Mouse (Mus musculus) gastrocnemius, postnatal 4 days (tissue): ENCODE measurements at regions not wholly inside any gene's neighbourhood (a gene's known extent, or its start where the extent isn't known, plus 50 kb on each side); places are given as distances from the start of the nearest gene placed in this dataset.
"Not testable (repeated sequence)": the region's sequence is repeated elsewhere in the genome, so short reads cannot be mapped to it uniquely, and the experiment has no call there.

ENCODE experiments used
- DNase-seq, 2 experiments: peaks; one replicate each; pipeline ENCODE4 v3.0.0; 2021 to 2022; ENCODE audit warnings: low spot score in 2 of 2, mixed read lengths in 2 of 2

- no peak for DNase-seq
Measured at GRCm38 (mm10) chr2:147989616-147990015, 57.2 kb downstream of the Foxa2 start.

- DNase-seq, result no peak
Measured at GRCm38 (mm10) chr2:147988586-147988985, 58.2 kb downstream of the Foxa2 start.

DNA sequence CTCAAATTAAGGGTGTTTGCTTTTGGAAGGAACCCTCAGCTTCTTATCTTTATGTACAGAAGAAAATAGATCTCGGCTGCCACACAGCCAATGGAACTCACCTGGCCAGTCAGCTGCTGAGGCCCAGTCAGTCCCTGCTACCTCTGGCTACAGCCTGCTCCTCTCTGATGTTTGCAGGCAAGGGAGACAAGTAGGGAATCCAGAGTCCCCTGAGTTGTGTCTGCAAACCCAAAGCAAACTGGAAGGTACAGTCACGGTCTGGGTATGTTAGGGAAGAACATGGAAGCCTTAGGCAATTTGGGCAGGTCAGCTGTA, 61.6 kb downstream of the Foxa2 start:
- no peak for DNase-seq

DNA sequence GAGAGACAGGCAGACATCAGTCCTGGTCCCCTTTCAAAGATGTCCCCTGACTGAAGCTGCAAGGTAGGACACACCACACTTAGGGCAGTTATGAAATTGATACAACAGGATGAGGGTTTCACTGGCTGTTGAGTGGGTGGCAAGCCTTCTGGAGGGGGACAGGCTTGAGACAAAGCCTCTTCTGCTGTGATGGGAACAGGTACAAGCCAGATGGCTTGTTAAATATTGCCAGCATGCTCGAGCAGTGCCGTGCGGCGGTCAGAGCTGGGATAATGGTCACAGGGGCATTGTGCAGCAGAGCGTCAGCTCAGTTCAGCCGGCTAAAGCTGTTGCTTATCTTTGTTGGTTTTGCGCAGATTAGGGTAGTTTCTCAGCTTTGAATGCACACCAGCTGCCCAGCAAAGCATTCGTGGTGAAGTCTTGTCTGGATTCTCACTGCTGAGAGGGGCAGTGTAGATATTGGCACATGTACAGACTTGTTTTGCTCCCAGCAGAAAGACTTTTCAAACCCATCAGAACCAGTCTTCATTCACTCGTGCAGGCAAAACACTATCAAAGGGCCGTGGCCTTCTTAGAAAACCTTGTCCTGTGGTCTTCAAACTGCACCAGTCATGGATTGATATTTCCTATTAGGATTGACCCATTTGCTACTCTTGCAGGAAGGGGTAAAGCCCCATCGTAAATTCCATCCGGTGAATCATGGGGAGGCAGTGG, 62.1 kb downstream of the Foxa2 start:
- DNase-seq, result no peak

DNA sequence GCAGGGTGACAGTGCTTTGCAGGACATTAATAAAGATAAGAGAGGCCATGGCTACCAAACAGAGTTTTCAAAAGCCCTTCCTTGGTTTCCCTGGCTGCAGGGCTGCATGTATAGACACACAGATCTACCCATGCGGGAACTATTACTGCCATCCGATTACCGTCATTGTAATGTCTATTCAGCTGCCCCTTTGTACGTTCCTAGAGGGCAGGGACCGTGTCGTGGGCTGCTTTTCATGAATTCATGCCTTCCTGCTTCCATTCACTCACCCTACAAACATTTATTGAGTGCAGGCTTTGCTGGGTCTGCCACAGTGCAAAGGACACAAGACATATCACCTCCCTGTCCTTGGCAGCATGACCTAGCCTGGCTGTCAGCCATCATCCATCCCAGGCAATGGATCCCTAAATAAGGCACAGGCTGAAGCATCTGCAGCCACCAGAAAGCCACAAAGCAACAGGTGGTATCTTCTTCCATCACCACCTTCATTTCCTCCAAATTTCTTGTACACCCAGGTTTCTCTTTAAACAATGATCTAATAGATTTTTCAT, 65.8 kb downstream of the Foxa2 start:
- DNase-seq, result no peak

DNA sequence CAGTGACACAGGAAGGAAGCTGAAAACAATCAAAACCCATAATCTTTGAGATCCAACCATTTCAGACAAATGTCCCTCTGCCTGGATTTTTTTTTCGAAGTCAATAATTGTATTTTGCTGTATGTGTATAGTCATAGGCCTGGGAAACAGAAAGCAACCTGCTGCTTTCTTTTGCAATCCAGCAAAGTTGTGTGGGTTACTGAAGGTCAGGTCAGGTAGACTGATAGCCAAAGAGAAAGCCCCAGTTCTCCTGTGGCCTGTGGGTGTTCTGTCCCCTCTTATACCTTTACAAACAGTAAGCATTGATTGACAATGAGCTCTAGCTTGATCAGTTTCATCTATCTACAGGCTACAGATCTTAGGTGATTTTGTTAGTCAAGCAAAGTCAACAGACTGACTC, 66.4 kb downstream of the Foxa2 start:
- DNase-seq, result no peak

DNA sequence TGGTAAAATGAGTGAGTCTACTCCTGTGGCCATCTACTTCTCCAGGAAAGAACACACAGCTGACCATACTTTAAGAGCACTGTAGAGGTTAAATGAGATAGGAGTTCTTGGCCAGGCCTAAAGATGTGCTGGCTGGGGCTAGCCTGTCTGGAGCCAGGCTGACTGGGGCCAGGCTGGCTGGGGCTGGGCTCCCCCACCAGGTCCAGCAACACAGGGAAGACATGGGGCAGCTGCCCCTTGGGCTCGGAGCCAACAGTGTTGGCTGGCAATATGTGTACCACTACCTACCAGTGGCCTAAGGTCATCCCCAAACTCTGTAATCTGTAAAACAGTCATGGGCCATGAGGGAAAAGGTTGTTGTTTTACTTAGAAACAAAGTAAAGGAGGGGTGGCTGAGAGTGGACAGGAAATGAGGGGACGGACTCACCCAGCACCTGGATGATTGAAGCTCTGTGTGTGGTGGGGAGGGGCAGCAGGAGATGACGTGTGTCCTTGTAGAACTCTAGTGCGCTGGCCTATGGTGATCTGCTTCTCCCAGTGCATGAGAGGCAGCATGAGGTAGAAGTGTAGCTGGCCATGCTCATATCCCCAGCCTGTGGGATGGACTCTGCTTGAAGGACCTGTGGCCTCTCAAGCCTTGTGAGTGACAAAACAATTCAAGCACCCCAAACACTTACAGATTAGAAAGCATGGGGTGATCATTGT, 67.0 kb downstream of the Foxa2 start:
- DNase-seq, result no peak

GRCm38 (mm10) chr2:147979001-147979400, 67.8 kb downstream of the Foxa2 start:
- no peak for DNase-seq

DNA sequence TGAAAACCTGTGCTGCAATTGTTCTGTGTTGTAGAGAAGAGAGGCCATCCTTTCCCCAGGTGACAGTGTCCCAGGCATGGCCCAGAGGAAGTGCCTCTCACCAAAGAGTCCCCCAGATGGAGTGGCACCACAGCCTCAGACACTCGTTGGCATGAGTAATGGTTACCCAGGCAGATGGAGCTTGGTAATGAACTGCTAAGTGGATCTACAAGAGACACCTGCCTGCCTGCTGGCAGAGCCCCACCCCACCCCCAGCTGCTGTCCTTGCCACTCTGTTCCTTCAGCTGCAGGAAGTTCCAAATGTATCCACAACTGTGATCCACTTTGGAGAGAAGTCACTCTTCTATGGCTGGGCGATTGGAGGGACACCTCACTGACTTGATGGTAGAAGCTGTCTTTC, 72.0 kb downstream of the Foxa2 start:
- DNase-seq, result no peak

GRCm38 (mm10) chr2:147968671-147969070, 78.1 kb downstream of the Foxa2 start:
- DNase-seq, result no peak

GRCm38 (mm10) chr2:147967829-147968529, 78.8 kb downstream of the Foxa2 start:
- no peak for DNase-seq

GRCm38 (mm10) chr2:147963284-147963683, 83.5 kb downstream of the Foxa2 start:
- DNase-seq, result not testable (repeated sequence)

GRCm38 (mm10) chr2:147961633-147962032, 85.1 kb downstream of the Foxa2 start:
- no peak for DNase-seq

DNA sequence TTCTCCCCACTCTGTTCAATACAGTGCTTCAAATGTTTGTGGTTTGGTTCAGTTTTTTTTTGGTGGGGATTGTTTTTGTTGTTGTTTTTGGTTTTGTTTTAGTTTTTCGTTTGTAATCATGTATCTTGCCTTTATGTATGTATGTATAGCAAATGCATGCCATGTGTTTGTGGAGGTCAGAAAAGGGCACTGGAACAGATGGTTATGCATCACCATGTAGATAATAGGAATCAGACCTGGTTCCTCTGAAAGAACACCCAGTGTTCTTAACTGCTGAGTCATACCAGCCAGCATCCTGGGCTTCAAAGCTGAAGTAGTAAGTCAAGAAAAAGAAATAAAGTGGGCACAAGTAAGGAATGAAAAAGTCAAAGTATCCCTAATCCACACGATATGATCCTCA, 92.6 kb downstream of the Foxa2 start:
- DNase-seq, result no peak

DNA sequence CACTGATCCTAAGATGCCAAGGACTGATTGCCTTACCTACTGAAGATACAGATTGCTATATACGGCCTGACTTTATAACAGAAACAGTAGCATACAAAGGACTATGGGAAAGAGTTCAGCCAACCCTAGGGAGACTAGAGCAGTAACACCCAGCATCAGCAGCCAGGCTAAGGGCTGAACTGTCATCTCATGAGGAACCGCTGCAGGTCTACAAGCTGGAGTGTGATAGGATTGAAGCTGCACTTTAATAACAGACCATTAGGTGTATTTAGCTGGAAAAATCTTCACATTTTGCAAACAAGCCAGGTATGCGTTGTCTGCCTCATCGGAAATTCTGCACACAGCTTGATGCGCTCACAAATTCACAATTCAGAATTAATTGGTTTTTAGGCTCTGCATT, 95.5 kb downstream of the Foxa2 start:
- no peak for DNase-seq

DNA sequence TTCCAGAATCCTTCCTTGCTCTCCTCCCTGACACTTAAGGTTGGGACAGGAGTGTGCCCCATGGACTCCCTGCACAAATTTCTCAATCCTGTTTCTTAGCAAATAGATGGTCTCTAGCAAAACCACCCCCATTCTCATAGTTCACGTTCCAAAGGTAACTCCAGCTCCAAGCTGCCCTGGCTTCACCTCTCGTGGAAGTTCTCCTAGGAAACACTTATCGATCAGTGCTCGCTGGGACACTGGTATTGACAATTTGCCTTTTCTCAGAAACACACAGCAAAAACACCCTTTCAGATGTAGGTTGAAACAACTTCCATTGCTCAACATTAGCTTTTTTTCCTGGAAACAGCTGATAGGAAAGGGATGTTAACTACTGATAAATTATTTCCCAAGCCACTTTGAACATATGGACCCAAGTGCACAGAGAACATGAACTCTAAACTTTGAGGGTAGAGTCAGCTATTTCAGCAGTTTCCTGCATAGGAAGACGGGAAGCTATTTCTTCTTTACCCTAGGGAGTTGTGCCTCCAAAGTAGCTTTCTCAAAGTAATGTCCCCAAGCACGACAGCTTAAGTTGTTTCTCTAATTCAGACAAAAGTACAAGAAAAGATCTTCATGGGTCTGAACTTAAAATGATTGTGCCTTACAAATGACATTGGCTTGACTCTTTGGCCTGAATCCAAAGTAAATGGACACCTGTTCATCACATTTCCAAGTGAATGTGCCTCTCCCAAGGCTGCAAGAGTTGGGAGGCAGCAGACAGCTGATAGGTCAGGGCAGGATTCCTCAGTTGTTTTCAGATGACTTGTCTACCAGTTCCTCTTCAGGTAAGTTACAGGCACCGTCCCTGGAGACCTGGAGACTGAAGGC, 102.4 kb downstream of the Foxa2 start:
- DNase-seq, result no peak

DNA sequence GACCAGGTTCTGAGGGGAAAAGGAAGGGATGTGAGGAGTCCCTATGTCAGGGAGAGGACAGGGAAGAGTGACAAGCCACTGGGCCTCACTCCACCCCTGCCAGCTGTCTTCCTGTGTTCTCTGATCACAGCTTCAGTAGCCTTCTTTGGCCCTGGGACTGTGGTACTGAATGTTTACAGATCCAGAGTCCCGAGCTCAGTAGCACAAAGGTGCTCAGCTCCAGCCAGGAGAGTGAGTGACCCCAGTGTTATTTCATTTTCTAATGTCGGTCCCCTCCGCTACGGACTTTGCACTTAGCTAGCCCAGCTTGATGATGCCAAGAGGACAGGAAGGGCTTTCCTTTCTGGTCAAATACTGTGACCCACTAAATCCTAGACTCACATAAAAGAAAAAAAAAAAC, 104.2 kb downstream of the Foxa2 start:
- no peak for DNase-seq

- no peak for DNase-seq
Measured at GRCm38 (mm10) chr2:147941319-147941718, 105.5 kb downstream of the Foxa2 start.

DNA sequence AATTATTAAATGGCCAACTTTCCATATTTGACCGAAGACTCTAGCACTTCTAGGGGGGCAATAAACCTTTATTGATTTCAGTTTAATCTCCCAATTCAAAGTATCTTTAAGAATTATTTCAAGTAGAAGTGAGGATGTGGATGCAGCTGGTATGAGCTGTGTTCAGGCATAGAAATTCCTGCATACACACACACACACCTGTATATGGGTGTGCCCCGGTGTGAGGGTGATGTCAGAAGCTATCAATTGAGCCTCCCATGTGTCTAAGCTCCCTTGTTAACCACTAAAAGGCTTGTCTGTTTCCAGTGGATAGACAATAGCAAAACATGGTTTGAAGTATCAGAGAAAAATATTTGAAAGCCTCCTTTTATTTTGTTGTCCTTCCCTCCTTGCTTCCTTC, 114.3 kb downstream of the Foxa2 start:
- no peak for DNase-seq

- no peak for DNase-seq
Measured at GRCm38 (mm10) chr2:147929031-147929711, 117.6 kb downstream of the Foxa2 start.
